Mouse (Mus musculus) kidney, embryonic 14.5 days (tissue): ENCODE measurements at regions not wholly inside any gene's neighbourhood (a gene's known extent, or its start where the extent isn't known, plus 50 kb on each side); places are given as distances from the start of the nearest gene placed in this dataset.

Experiments used
- ATAC-seq: fragments of 200-750 bp; cut with Nextera tagmentation; 2 replicates; pipeline ENCODE4 v1.8.0; 2017; ENCODE audit warnings: moderate number of reproducible peaks, mild to moderate bottlenecking, moderate TSS enrichment, moderate library complexity; ENCODE audit not compliant: low FRiP score, low TSS enrichment
- H3K27ac ChIP-seq: fragments of 300-500 bp; sonication (generic); 2 replicates; pipeline ENCODE4 v1.5.1; 2014; ENCODE audit warnings: low read depth, mild to moderate bottlenecking, low read length, moderate library complexity, mixed read lengths
- H3K27me3 ChIP-seq: fragments of 300-500 bp; sonication (generic); 2 replicates; pipeline ENCODE4 v1.6.1; 2014; ENCODE audit warnings: mild to moderate bottlenecking, low read length; ENCODE audit not compliant: control insufficient read depth, insufficient read depth
- H3K36me3 ChIP-seq: fragments of 300-500 bp; sonication (generic); 2 replicates; pipeline ENCODE4 v1.6.1; 2014; ENCODE audit warnings: low read length, mixed read lengths; ENCODE audit not compliant: control insufficient read depth, insufficient read depth
- H3K4me1 ChIP-seq: fragments of 300-500 bp; sonication (generic); 2 replicates; pipeline ENCODE4 v1.6.1; 2014; ENCODE audit warnings: low read length, mixed read lengths; ENCODE audit not compliant: control insufficient read depth, insufficient read depth
- H3K4me2 ChIP-seq: fragments of 300-500 bp; sonication (generic); replicated peaks from 2 replicates; pipeline ENCODE4 v1.6.1; 2014; ENCODE audit warnings: low read depth, mild to moderate bottlenecking, low read length
- H3K4me3 ChIP-seq: fragments of 300-500 bp; sonication (generic); 2 replicates; pipeline ENCODE4 v1.5.1; 2014; ENCODE audit warnings: mild to moderate bottlenecking, low read length
- H3K9ac ChIP-seq: fragments of 300-500 bp; sonication (generic); 2 replicates; pipeline ENCODE4 v1.6.1; 2014; ENCODE audit warnings: low read depth, mild to moderate bottlenecking, low read length, moderate library complexity
- H3K9me3 ChIP-seq: fragments of 300-500 bp; sonication (generic); 2 replicates; pipeline ENCODE4 v1.6.1; 2016; ENCODE audit warnings: low read length; ENCODE audit not compliant: control insufficient read depth
- WGBS: fragments of 180-500 bp; shearing (Covaris S2); extraction: QIAGEN DNeasy Blood & Tissue Kit; methylation state at CpG from one replicate; pipeline ENCODE4 v1.1.7; 2014; 5-methylcytosine and 5-hydroxymethylcytosine counted together

GRCm38 (mm10) chr11:39733434-39734076 lies 961.4 kb downstream of the Mat2b start:
- Histone ChIP-seq H3K9me3 (no peaks in the 10 kb centered on the region), H3K27me3 (no peaks in the 10 kb centered on the region), H3K4me1 (no peaks in the 10 kb centered on the region), H3K36me3 (no peaks in the 10 kb centered on the region), H3K27ac (no peak overlapping the region), H3K9ac (no peak overlapping the region), H3K4me2 (no peak overlapping the region), H3K4me3 (no peak overlapping the region)
- WGBS: 93% methylated on average over 15 of the region's 15 CpGs
- no peak for ATAC-seq

GRCm38 (mm10) chr11:39723621-39724020 lies 971.4 kb downstream of the Mat2b start:
- no peak overlapping the region for H3K9ac ChIP-seq
- no peak overlapping the region for H3K27ac ChIP-seq
- no peaks in the 10 kb centered on the region for H3K4me1 ChIP-seq
- no peak for ATAC-seq
- H3K4me2 ChIP-seq: no peak overlapping the region
- no peaks in the 10 kb centered on the region for H3K36me3 ChIP-seq
- H3K4me3 ChIP-seq: no peak overlapping the region
- no peaks in the 10 kb centered on the region for H3K27me3 ChIP-seq
- no peaks in the 10 kb centered on the region for H3K9me3 ChIP-seq

GRCm38 (mm10) chr11:39678521-39678920 lies 1016.5 kb downstream of the Mat2b start:
- H3K36me3 ChIP-seq: no peaks in the 10 kb centered on the region
- H3K9ac ChIP-seq: no peak overlapping the region
- no peak overlapping the region for H3K27ac ChIP-seq
- H3K4me3 ChIP-seq: no peak overlapping the region
- H3K9me3 ChIP-seq: no peaks in the 10 kb centered on the region
- ATAC-seq: no peak
- no peaks in the 10 kb centered on the region for H3K27me3 ChIP-seq
- no peaks in the 10 kb centered on the region for H3K4me1 ChIP-seq
- WGBS: 77% methylated on average over 2 of the region's 2 CpGs
- H3K4me2 ChIP-seq: no peak overlapping the region

- no peak overlapping the region for H3K9ac ChIP-seq
- H3K4me2 ChIP-seq: no peak overlapping the region
- H3K27ac ChIP-seq: no peak overlapping the region
- H3K36me3 ChIP-seq: no peaks in the 10 kb centered on the region
- no peak overlapping the region for H3K4me3 ChIP-seq
- H3K4me1 ChIP-seq: no peaks in the 10 kb centered on the region
- H3K9me3 ChIP-seq: no peaks in the 10 kb centered on the region
- WGBS: 69% methylated on average over 5 of the region's 5 CpGs
- H3K27me3 ChIP-seq: no peaks in the 10 kb centered on the region
- no peak for ATAC-seq
Measured at GRCm38 (mm10) chr11:39653595-39653994, 1041.4 kb downstream of the Mat2b start.

- Histone ChIP-seq H3K4me1 (no peaks in the 10 kb centered on the region), H3K9ac (no peak overlapping the region), H3K36me3 (no peaks in the 10 kb centered on the region), H3K9me3 (no peaks in the 10 kb centered on the region), H3K27ac (no peak overlapping the region), H3K4me3 (no peak overlapping the region), H3K27me3 (no peaks in the 10 kb centered on the region), H3K4me2 (no peak overlapping the region)
- 96% methylated on average over 1 of the region's 1 CpGs for WGBS
- no peak for ATAC-seq
Measured at GRCm38 (mm10) chr11:39619356-39619755, 1075.6 kb downstream of the Mat2b start.

GRCm38 (mm10) chr11:39615843-39616242 lies 1079.2 kb downstream of the Mat2b start:
- WGBS: 76% methylated on average over 3 of the region's 3 CpGs
- Histone ChIP-seq H3K4me3 (no peak overlapping the region), H3K27ac (no peak overlapping the region)

GRCm38 (mm10) chr11:39596479-39596878 lies 1098.5 kb downstream of the Mat2b start:
- Histone ChIP-seq H3K9me3 (no peaks in the 10 kb centered on the region), H3K4me1 (no peaks in the 10 kb centered on the region), H3K4me3 (no peak overlapping the region), H3K27me3 (no peaks in the 10 kb centered on the region), H3K9ac (no peak overlapping the region), H3K27ac (no peak overlapping the region), H3K36me3 (no peaks in the 10 kb centered on the region), H3K4me2 (no peak overlapping the region)
- ATAC-seq: no peak
- 27% methylated on average over 4 of the region's 4 CpGs for WGBS

More at GRCm38 (mm10) chr11:39615843-39616242, 1079.2 kb downstream of the Mat2b start:
- Histone ChIP-seq H3K4me1 (no peaks in the 10 kb centered on the region), H3K4me2 (no peak overlapping the region), H3K27me3 (no peaks in the 10 kb centered on the region), H3K9ac (no peak overlapping the region), H3K36me3 (no peaks in the 10 kb centered on the region), H3K9me3 (no peaks in the 10 kb centered on the region)
- no peak for ATAC-seq

GRCm38 (mm10) chr11:39588641-39589385 lies 1106.2 kb downstream of the Mat2b start:
- ATAC-seq: peak; percentile 78; the same call in 1 of the 2 replicates
- H3K36me3 ChIP-seq: no peaks in the 10 kb centered on the region
- no peaks in the 10 kb centered on the region for H3K27me3 ChIP-seq
- H3K27ac ChIP-seq: no peak overlapping the region
- no peak overlapping the region; the same call in 1 of the 2 replicates for H3K9ac ChIP-seq
- peak overlapping the region; percentile 2; the same call in 1 of the 2 replicates for H3K4me3 ChIP-seq
- H3K4me1 ChIP-seq: no peaks in the 10 kb centered on the region
- H3K9me3 ChIP-seq: no peaks in the 10 kb centered on the region
- WGBS: 20% methylated on average over 15 of the region's 15 CpGs
- H3K4me2 ChIP-seq: peak overlapping the region; percentile 27; the same call in 1 of the 2 replicates

- Histone ChIP-seq H3K4me1 (no peaks in the 10 kb centered on the region), H3K36me3 (no peaks in the 10 kb centered on the region), H3K9ac (no peak overlapping the region), H3K27ac (no peak overlapping the region), H3K4me3 (no peak overlapping the region), H3K4me2 (no peak overlapping the region), H3K27me3 (no peaks in the 10 kb centered on the region), H3K9me3 (no peaks in the 10 kb centered on the region)
- WGBS: 46% methylated on average over 3 of the region's 3 CpGs
- no peak for ATAC-seq
Measured at GRCm38 (mm10) chr11:39558287-39558686, 1136.7 kb downstream of the Mat2b start.
